Mouse (Mus musculus) layer of hippocampus, postnatal 10 days (tissue): Measurements from ENCODE around the gene Cntfr. TPM values are rescaled to one million over a fixed set of nuclear protein-coding genes. Genes with fewer than 3 reads are reported as not detected.
A peak's percentile ranks its signal among the peaks of the same experiment; 100 is the strongest.
"Not testable (repeated sequence)": the region's sequence is repeated elsewhere in the genome, so short reads cannot be mapped to it uniquely, and the experiment has no call there.

Source experiments
- DNase-seq, 2 experiments: peaks; one replicate each; pipeline ENCODE4 v3.0.0; 2021; ENCODE audit warnings: low spot score in 2 of 2
- total RNA-seq, 2 experiments: library from RNA; stranded (reverse); gene quantifications; 2 replicates each; pipeline ENCODE4 v1.2.3; 2021

Cntfr gene
- total RNA-seq, 2 experiments from 2014 or later = 64.7 to 65.0 TPM

GRCm38 (mm10) chr4:41711705-41712375, 15.0 kb upstream of the Cntfr start:
- DNase-seq = no peak

- DNase-seq = no peak
Measured at GRCm38 (mm10) chr4:41710229-41710628, 13.3 kb upstream of the Cntfr start.

GRCm38 (mm10) chr4:41708192-41708745, 11.4 kb upstream of the Cntfr start:
- no peak for DNase-seq

- DNase-seq = peak; percentile 65 to 71
Measured at GRCm38 (mm10) chr4:41707011-41707535, 10.2 kb upstream of the Cntfr start.

GRCm38 (mm10) chr4:41705922-41706754, 9.2 kb upstream of the Cntfr start:
- DNase-seq = peak in 1 of 2 experiments; percentile 56

GRCm38 (mm10) chr4:41704651-41705050, 7.8 kb upstream of the Cntfr start:
- no peak for DNase-seq

- DNase-seq = not testable (repeated sequence)
Measured at GRCm38 (mm10) chr4:41702226-41702625, 5.3 kb upstream of the Cntfr start.

- not testable (repeated sequence) for DNase-seq
Measured at GRCm38 (mm10) chr4:41700224-41700623, 3.3 kb upstream of the Cntfr start.

- DNase-seq = not testable (repeated sequence)
Measured at GRCm38 (mm10) chr4:41699783-41700182, 2.9 kb upstream of the Cntfr start, which contains the start of gene Il11ra1. Gene Il11ra1, plus strand, starts transcription at chr4:41699989.

GRCm38 (mm10) chr4:41698421-41699016, 1.6 kb upstream of the Cntfr start:
- peak in 1 of 2 experiments; percentile 46 for DNase-seq

GRCm38 (mm10) chr4:41696452-41696851, 437 bp downstream of the Cntfr start:
- not testable (repeated sequence) for DNase-seq

- DNase-seq = not testable (repeated sequence)
Measured at GRCm38 (mm10) chr4:41695800-41696199, 1.1 kb downstream of the Cntfr start.

- DNase-seq = not testable (repeated sequence)
Measured at GRCm38 (mm10) chr4:41693511-41693910, 3.4 kb downstream of the Cntfr start.

GRCm38 (mm10) chr4:41690014-41690413, 6.9 kb downstream of the Cntfr start:
- not testable (repeated sequence) for DNase-seq

GRCm38 (mm10) chr4:41688562-41688961, 8.3 kb downstream of the Cntfr start:
- not testable (repeated sequence) for DNase-seq

- peak in 1 of 2 experiments; percentile 40 for DNase-seq
Measured at GRCm38 (mm10) chr4:41685882-41686492, 10.9 kb downstream of the Cntfr start.

- DNase-seq = not testable (repeated sequence)
Measured at GRCm38 (mm10) chr4:41684931-41685453, 11.9 kb downstream of the Cntfr start.

GRCm38 (mm10) chr4:41684131-41684930, 12.6 kb downstream of the Cntfr start:
- DNase-seq = not testable (repeated sequence)

- DNase-seq = not testable (repeated sequence)
Measured at GRCm38 (mm10) chr4:41683303-41683702, 13.6 kb downstream of the Cntfr start.

- DNase-seq = no peak
Measured at GRCm38 (mm10) chr4:41682789-41683188, 14.1 kb downstream of the Cntfr start.
